Mouse (Mus musculus): Measurements from ENCODE around the gene Lyrm9. TPM values are rescaled to one million over a fixed set of nuclear protein-coding genes. Genes with fewer than 3 reads are reported as not detected.

Lyrm9 gene
- total and polyA plus RNA-seq, 2 experiments: 15.2 to 17.7 TPM

DNA sequence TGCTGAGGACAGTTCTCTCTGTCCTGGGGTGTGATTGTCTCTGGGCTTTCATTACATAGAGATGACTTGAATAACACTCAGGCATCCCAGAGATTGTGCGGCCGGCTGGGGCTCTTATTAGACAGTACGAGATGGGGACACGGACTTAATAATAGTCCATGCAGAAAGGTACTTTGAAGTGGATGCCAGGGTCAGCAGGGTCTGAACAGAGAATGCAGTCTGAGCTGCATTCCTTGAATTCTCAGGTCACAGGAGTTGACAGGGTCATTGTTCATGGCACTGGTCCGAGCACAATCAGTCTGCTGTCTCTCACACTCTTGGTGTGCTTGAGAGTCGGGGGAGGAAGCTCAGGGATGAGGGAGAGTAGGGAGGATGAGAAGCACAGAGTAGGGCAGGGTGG is 3.0 kb downstream of the Lyrm9 start:
- no peak for DNase-seq (ENCODE audit: extremely low read depth, low read depth, low spot score)
- 80% methylated on average over 6 of the region's 6 CpGs for WGBS
- Histone ChIP-seq H3K79me2 (ENCODE audit: control insufficient read depth, insufficient read depth, low read length) (0 out of 2 replicates have a peak, but pooled peaks cover 2% of the 10 kb centered on the region), H3K27me3 (ENCODE audit: control insufficient read depth, insufficient read depth, low read length) (no peaks in the 10 kb centered on the region), H3K27ac (replicated peaks; ENCODE audit: insufficient read depth, low read depth, low read length) (no peak overlapping the region), H3K36me3 (ENCODE audit: control insufficient read depth, insufficient read depth, low read length) (no peaks in the 10 kb centered on the region), H3K4me3 (ENCODE audit: insufficient read depth, low read depth, low read length) (no peak overlapping the region), H3K9ac (ENCODE audit: low read depth, low read length) (no peak overlapping the region), H3K4me1 (ENCODE audit: control insufficient read depth, insufficient read depth, low read length) (peaks cover 5% of the 10 kb centered on the region)
- TF ChIP-seq CTCF (IDR thresholded peaks at IDR 0.05; ENCODE audit: low read depth, low read length): no peak

- peaks cover 5% of the 10 kb centered on the region for H3K4me1 ChIP-seq (ENCODE audit: control insufficient read depth, insufficient read depth, low read length)
- H3K9ac ChIP-seq (ENCODE audit: low read depth, low read length): no peak overlapping the region
- H3K27me3 ChIP-seq (ENCODE audit: control insufficient read depth, insufficient read depth, low read length): no peaks in the 10 kb centered on the region
- no peak overlapping the region for H3K4me3 ChIP-seq (ENCODE audit: insufficient read depth, low read depth, low read length)
- H3K36me3 ChIP-seq (ENCODE audit: control insufficient read depth, insufficient read depth, low read length): no peaks in the 10 kb centered on the region
- H3K27ac ChIP-seq (replicated peaks; ENCODE audit: insufficient read depth, low read depth, low read length): no peak overlapping the region
- WGBS: 71% methylated on average over 8 of the region's 8 CpGs
- no peak for DNase-seq (ENCODE audit: extremely low read depth, low read depth, low spot score)
- H3K79me2 ChIP-seq (ENCODE audit: control insufficient read depth, insufficient read depth, low read length): 0 out of 2 replicates have a peak, but pooled peaks cover 2% of the 10 kb centered on the region
- no peak for TF ChIP-seq CTCF (IDR thresholded peaks at IDR 0.05; ENCODE audit: low read depth, low read length)
- TF ChIP-seq POLR2A (IDR thresholded peaks at IDR 0.05; ENCODE audit: extremely low read depth, insufficient read depth, low read length): no peak
Measured at GRCm38 (mm10) chr11:78830180-78830579, 3.8 kb downstream of the Lyrm9 start.

GRCm38 (mm10) chr11:78831716-78832115 is 5.3 kb downstream of the Lyrm9 start:
- Histone ChIP-seq H3K79me2 (ENCODE audit: control insufficient read depth, insufficient read depth, low read length) (0 out of 2 replicates have a peak, but pooled peaks cover 2% of the 10 kb centered on the region), H3K4me1 (ENCODE audit: control insufficient read depth, insufficient read depth, low read length) (peaks cover 5% of the 10 kb centered on the region), H3K9ac (ENCODE audit: low read depth, low read length) (no peak overlapping the region), H3K36me3 (ENCODE audit: control insufficient read depth, insufficient read depth, low read length) (no peaks in the 10 kb centered on the region), H3K27me3 (ENCODE audit: control insufficient read depth, insufficient read depth, low read length) (no peaks in the 10 kb centered on the region), H3K27ac (replicated peaks; ENCODE audit: insufficient read depth, low read depth, low read length) (no peak overlapping the region), H3K4me3 (ENCODE audit: insufficient read depth, low read depth, low read length) (no peak overlapping the region)
- no peak for TF ChIP-seq CTCF (IDR thresholded peaks at IDR 0.05; ENCODE audit: low read depth, low read length)
- WGBS: 85% methylated on average over 4 of the region's 4 CpGs
- DNase-seq (ENCODE audit: extremely low read depth, low read depth, low spot score): no peak

- Histone ChIP-seq H3K79me2 (ENCODE audit: control insufficient read depth, insufficient read depth, low read length) (0 out of 2 replicates have a peak, but pooled peaks cover 2% of the 10 kb centered on the region), H3K27me3 (ENCODE audit: control insufficient read depth, insufficient read depth, low read length) (no peaks in the 10 kb centered on the region), H3K4me1 (ENCODE audit: control insufficient read depth, insufficient read depth, low read length) (0 out of 2 replicates have a peak, but pooled peaks cover 1% of the 10 kb centered on the region), H3K4me3 (ENCODE audit: insufficient read depth, low read depth, low read length) (no peak overlapping the region), H3K27ac (replicated peaks; ENCODE audit: insufficient read depth, low read depth, low read length) (peak overlapping the region; percentile 40), H3K9ac (ENCODE audit: low read depth, low read length) (no peak overlapping the region), H3K36me3 (ENCODE audit: control insufficient read depth, insufficient read depth, low read length) (no peaks in the 10 kb centered on the region)
- no peak for TF ChIP-seq CTCF (IDR thresholded peaks at IDR 0.05; ENCODE audit: low read depth, low read length)
- no peak for TF ChIP-seq POLR2A (IDR thresholded peaks at IDR 0.05; ENCODE audit: extremely low read depth, insufficient read depth, low read length)
- WGBS: 81% methylated on average over 10 of the region's 10 CpGs
- no peak for DNase-seq (ENCODE audit: extremely low read depth, low read depth, low spot score)
Measured at GRCm38 (mm10) chr11:78832117-78832726, 5.8 kb downstream of the Lyrm9 start.

DNA sequence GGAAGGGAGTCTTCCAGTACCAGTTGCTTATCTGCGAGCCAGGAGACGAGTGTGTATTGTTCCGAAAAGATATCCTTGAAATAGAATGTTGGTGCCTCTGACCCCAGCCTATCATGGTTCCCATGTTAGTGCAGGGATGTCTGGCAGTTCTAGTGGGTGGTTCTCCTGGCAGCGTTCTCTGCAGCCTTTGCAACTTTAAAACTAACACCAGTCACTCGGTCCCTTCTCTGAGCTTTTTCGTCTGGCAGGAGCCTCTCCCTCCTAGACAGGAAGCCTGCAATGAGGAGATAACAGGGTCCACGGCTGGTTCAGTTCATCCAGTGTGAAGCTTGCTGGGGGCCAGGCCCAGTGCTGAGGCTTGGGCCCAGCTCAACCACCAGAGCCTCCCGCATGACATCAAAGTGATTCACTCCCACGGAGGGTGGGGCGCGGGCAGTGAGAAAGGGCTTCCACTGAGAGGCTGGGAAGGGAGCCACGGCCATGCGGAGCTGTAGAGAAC is 6.5 kb downstream of the Lyrm9 start:
- H3K36me3 ChIP-seq (ENCODE audit: control insufficient read depth, insufficient read depth, low read length): no peaks in the 10 kb centered on the region
- H3K4me3 ChIP-seq (ENCODE audit: insufficient read depth, low read depth, low read length): no peak overlapping the region
- no peaks in the 10 kb centered on the region for H3K27me3 ChIP-seq (ENCODE audit: control insufficient read depth, insufficient read depth, low read length)
- H3K4me1 ChIP-seq (ENCODE audit: control insufficient read depth, insufficient read depth, low read length): 0 out of 2 replicates have a peak, but pooled peaks cover 1% of the 10 kb centered on the region
- H3K27ac ChIP-seq (replicated peaks; ENCODE audit: insufficient read depth, low read depth, low read length): 0 out of 2 replicates have a peak overlapping the region, but pooled peaks have one; percentile 2
- TF ChIP-seq POLR2A (IDR thresholded peaks at IDR 0.05; ENCODE audit: extremely low read depth, insufficient read depth, low read length): no peak
- no peak for TF ChIP-seq CTCF (IDR thresholded peaks at IDR 0.05; ENCODE audit: low read depth, low read length)
- H3K9ac ChIP-seq (ENCODE audit: low read depth, low read length): no peak overlapping the region
- WGBS: 75% methylated on average over 13 of the region's 13 CpGs
- 0 out of 2 replicates have a peak, but pooled peaks cover 2% of the 10 kb centered on the region for H3K79me2 ChIP-seq (ENCODE audit: control insufficient read depth, insufficient read depth, low read length)
- DNase-seq (ENCODE audit: extremely low read depth, low read depth, low spot score): no peak

- DNase-seq (ENCODE audit: extremely low read depth, low read depth, low spot score): no peak
- Histone ChIP-seq H3K27me3 (ENCODE audit: control insufficient read depth, insufficient read depth, low read length) (no peaks in the 10 kb centered on the region), H3K4me3 (ENCODE audit: insufficient read depth, low read depth, low read length) (no peak overlapping the region), H3K27ac (replicated peaks; ENCODE audit: insufficient read depth, low read depth, low read length) (no peak overlapping the region), H3K4me1 (ENCODE audit: control insufficient read depth, insufficient read depth, low read length) (no peaks in the 10 kb centered on the region), H3K36me3 (ENCODE audit: control insufficient read depth, insufficient read depth, low read length) (no peaks in the 10 kb centered on the region), H3K79me2 (ENCODE audit: control insufficient read depth, insufficient read depth, low read length) (no peaks in the 10 kb centered on the region), H3K9ac (ENCODE audit: low read depth, low read length) (no peak overlapping the region)
- TF ChIP-seq CTCF (IDR thresholded peaks at IDR 0.05; ENCODE audit: low read depth, low read length) (no peak), POLR2A (IDR thresholded peaks at IDR 0.05; ENCODE audit: extremely low read depth, insufficient read depth, low read length) (no peak)
- WGBS: 93% methylated on average over 4 of the region's 4 CpGs
Measured at GRCm38 (mm10) chr11:78836486-78836885, 10.1 kb downstream of the Lyrm9 start.
